Mouse (Mus musculus) kidney, adult 2 months (tissue): ENCODE results near the gene Tsga10ip.
A peak's percentile ranks its signal among the peaks of the same experiment; 100 is the strongest.

Experiments used
- CTCF ChIP-seq: fragments of 200-500 bp; conservative IDR thresholded peaks from 2 replicates; pipeline ENCODE4 v1.5.1; 2011; ENCODE audit warnings: low read depth, mild to moderate bottlenecking, control low read depth, low read length, moderate library complexity, mixed read lengths; ENCODE audit not compliant: insufficient read depth, insufficient read length
- POLR2A ChIP-seq: fragments of 200-500 bp; IDR thresholded peaks from one replicate; pipeline ENCODE4 v1.6.1; 2011; ENCODE audit warnings: low read depth, low read length, control low read depth

DNA sequence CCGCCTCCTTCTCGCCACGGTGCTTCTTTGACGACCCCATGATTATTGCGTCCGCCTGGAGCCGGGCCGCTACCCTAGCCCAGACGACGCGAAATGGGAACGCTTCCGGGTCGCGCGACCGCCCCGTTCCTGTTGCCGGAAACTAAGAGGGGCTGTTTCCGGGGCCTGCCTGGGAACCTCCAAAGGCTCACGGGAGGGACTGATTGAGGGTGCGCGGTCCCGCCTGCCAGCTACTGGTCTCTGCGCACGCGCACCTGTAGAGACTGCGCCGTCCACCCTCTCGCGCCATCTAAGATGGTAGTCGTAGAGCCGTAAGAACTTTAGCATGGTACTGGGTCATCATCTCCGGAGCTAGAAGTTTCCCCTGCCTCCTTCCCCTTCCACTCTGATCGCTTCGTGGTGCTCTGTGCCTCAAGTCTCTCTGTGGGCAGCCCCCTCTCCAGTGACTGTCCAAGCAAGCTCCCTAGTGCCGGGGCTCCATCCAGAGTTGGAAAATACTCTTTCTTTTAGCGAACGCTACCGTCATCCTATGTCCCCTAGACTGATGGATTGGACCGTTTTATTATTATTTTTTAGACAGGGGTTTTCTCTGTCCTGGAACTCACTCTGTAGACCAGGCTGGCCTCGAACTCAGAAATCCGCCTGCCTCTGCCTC is 13.6 kb downstream of the Tsga10ip start, which contains the start of gene Sart1:
- TF ChIP-seq POLR2A (peak; percentile 94), CTCF (no peak)
